Mouse (Mus musculus) MEL (cell line): Measurements from ENCODE around the gene Kcne2. TPM values are rescaled to one million over a fixed set of nuclear protein-coding genes. Genes with fewer than 3 reads are reported as not detected.
A peak's percentile ranks its signal among the peaks of the same experiment; 100 is the strongest.

ENCODE experiments used
- DNase-seq: peaks from one replicate; pipeline ENCODE4 v3.0.0; 2011; ENCODE audit warnings: low read depth, low spot score
- H3K27ac ChIP-seq: 2 replicates; pipeline ENCODE4 v1.5.1; 2012; ENCODE audit warnings: low read depth, mild to moderate bottlenecking, control low read depth, low read length, moderate library complexity; ENCODE audit not compliant: control insufficient read depth
- H3K27me3 ChIP-seq, 2 experiments: fragments of 150-350 bp in 1 of 2; sonication (generic) in 1 of 2; 2 replicates each; pipeline ENCODE4 v1.6.1; 2012; ENCODE audit warnings: low read length in 2 of 2, mild to moderate bottlenecking in 2 of 2, improper control_type of control experiment in 1 of 2, moderate library complexity in 1 of 2; ENCODE audit not compliant: insufficient read depth in 2 of 2, control insufficient read depth in 1 of 2
- H3K36me3 ChIP-seq, 2 experiments: 2 replicates each; pipeline ENCODE4 v1.6.1; 2012 to 2014; ENCODE audit warnings: low read length in 2 of 2, improper control_type of control experiment in 1 of 2, inconsistent platforms in 1 of 2, mild to moderate bottlenecking in 1 of 2; ENCODE audit not compliant: insufficient read depth in 2 of 2, control insufficient read depth in 1 of 2
- H3K4me1 ChIP-seq, 2 experiments: fragments of 150-350 bp in 1 of 2; sonication (generic) in 1 of 2; 2 replicates each; pipeline ENCODE4 v1.6.1; 2012; ENCODE audit warnings: low read length in 2 of 2, improper control_type of control experiment in 1 of 2, mild to moderate bottlenecking in 1 of 2; ENCODE audit not compliant: insufficient read depth in 2 of 2, control insufficient read depth in 1 of 2
- H3K4me3 ChIP-seq, 2 experiments: fragments of 150-350 bp in 1 of 2; sonication (generic) in 1 of 2; 2 replicates each; pipeline ENCODE4 v1.5.1; 2012; ENCODE audit warnings: low read depth in 2 of 2, low read length in 2 of 2, mild to moderate bottlenecking in 2 of 2, moderate library complexity in 2 of 2, control low read depth in 1 of 2, improper control_type of control experiment in 1 of 2; ENCODE audit not compliant: control insufficient read depth in 1 of 2, insufficient read depth in 1 of 2
- H3K79me2 ChIP-seq: 2 replicates; pipeline ENCODE4 v1.6.1; 2012; ENCODE audit warnings: mild to moderate bottlenecking, low read length, moderate library complexity; ENCODE audit not compliant: control insufficient read depth, poor library complexity, insufficient read depth
- H3K9ac ChIP-seq: 2 replicates; pipeline ENCODE4 v1.6.1; 2012; ENCODE audit warnings: low read depth, mild to moderate bottlenecking, control low read depth, low read length, moderate library complexity; ENCODE audit not compliant: control insufficient read depth, poor library complexity, severe bottlenecking
- H3K9me3 ChIP-seq: fragments of 150-350 bp; sonication (generic); replicated peaks from 2 replicates; pipeline ENCODE4 v1.6.1; 2012; ENCODE audit warnings: mild to moderate bottlenecking, low read length, improper control_type of control experiment, moderate library complexity; ENCODE audit not compliant: insufficient read depth
- BHLHE40 ChIP-seq: IDR thresholded peaks from 2 replicates; pipeline ENCODE4 v1.6.1; 2012; ENCODE audit warnings: low read depth, mild to moderate bottlenecking, inconsistent platforms, low read length, improper control_type of control experiment, borderline replicate concordance
- CHD2 ChIP-seq: IDR thresholded peaks from 2 replicates; pipeline ENCODE4 v1.6.1; 2011; ENCODE audit warnings: low read length, improper control_type of control experiment
- CTCF ChIP-seq, 3 experiments: IDR thresholded peaks in 2 of 3; conservative IDR thresholded peaks in 1 of 3; 2 replicates each; pipeline ENCODE4 v1.5.1; 2011 to 2012; ENCODE audit warnings: low read length in 3 of 3, low read depth in 2 of 3, mild to moderate bottlenecking in 2 of 3, improper control_type of control experiment in 1 of 3, inconsistent platforms in 1 of 3, mixed read lengths in 1 of 3, moderate library complexity in 1 of 3; ENCODE audit not compliant: control insufficient read depth in 1 of 3, insufficient read depth in 1 of 3, poor library complexity in 1 of 3, severe bottlenecking in 1 of 3
- E2F4 ChIP-seq: IDR thresholded peaks from 2 replicates; pipeline ENCODE4 v1.6.1; 2011; ENCODE audit warnings: low read depth, low read length, improper control_type of control experiment, borderline replicate concordance
- ELF1 ChIP-seq: IDR thresholded peaks from 2 replicates; pipeline ENCODE4 v1.6.1; 2014; ENCODE audit warnings: low read depth, mild to moderate bottlenecking, inconsistent platforms, low read length, improper control_type of control experiment, moderate library complexity
- EP300 ChIP-seq, 2 experiments: IDR thresholded peaks; 2 replicates each; pipeline ENCODE4 v1.6.1; 2011; ENCODE audit warnings: improper control_type of control experiment in 2 of 2, low read length in 2 of 2, low read depth in 1 of 2, mild to moderate bottlenecking in 1 of 2
- ETS1 ChIP-seq: IDR thresholded peaks from 2 replicates; pipeline ENCODE4 v1.6.1; 2012; ENCODE audit warnings: low read depth, mild to moderate bottlenecking, inconsistent platforms, low read length, improper control_type of control experiment, moderate library complexity
- GABPA ChIP-seq: IDR thresholded peaks from 2 replicates; pipeline ENCODE4 v1.6.1; 2012; ENCODE audit warnings: low read depth, mild to moderate bottlenecking, inconsistent platforms, low read length, improper control_type of control experiment, moderate library complexity
- GATA1 ChIP-seq: IDR thresholded peaks from 2 replicates; pipeline ENCODE4 v1.6.1; 2011; ENCODE audit warnings: low read depth, low read length, improper control_type of control experiment
- HCFC1 ChIP-seq: IDR thresholded peaks from 2 replicates; pipeline ENCODE4 v1.6.1; 2012; ENCODE audit warnings: low read depth, mild to moderate bottlenecking, inconsistent platforms, low read length, improper control_type of control experiment, moderate library complexity
- JUND ChIP-seq: IDR thresholded peaks from 2 replicates; pipeline ENCODE4 v1.6.1; 2011; ENCODE audit warnings: low read depth, mild to moderate bottlenecking, improper control_type of control experiment, low read length
- KAT2A ChIP-seq: conservative IDR thresholded peaks from 2 replicates; pipeline ENCODE4 v1.6.1; 2012; ENCODE audit warnings: low read depth, low read length, improper control_type of control experiment, inconsistent platforms
- MAFK ChIP-seq: IDR thresholded peaks from 2 replicates; pipeline ENCODE4 v1.6.1; 2011; ENCODE audit warnings: low read depth, mild to moderate bottlenecking, low read length, improper control_type of control experiment, borderline replicate concordance
- MAX ChIP-seq: IDR thresholded peaks from 2 replicates; pipeline ENCODE4 v1.6.1; 2011; ENCODE audit warnings: low read length, improper control_type of control experiment
- MYB ChIP-seq: IDR thresholded peaks from 2 replicates; pipeline ENCODE4 v1.6.1; 2011; ENCODE audit warnings: mild to moderate bottlenecking, low read depth, low read length, improper control_type of control experiment
- MYC ChIP-seq: IDR thresholded peaks from 2 replicates; pipeline ENCODE4 v1.6.1; 2011; ENCODE audit warnings: low read depth, mild to moderate bottlenecking, low read length, improper control_type of control experiment, moderate library complexity
- NELFE ChIP-seq: IDR thresholded peaks from 2 replicates; pipeline ENCODE4 v1.6.1; 2011; ENCODE audit warnings: low read depth, low read length, improper control_type of control experiment
- POLR2AphosphoS2 ChIP-seq: IDR thresholded peaks from 2 replicates; pipeline ENCODE4 v1.6.1; 2011; ENCODE audit warnings: low read length, improper control_type of control experiment
- POLR2AphosphoS5 ChIP-seq: IDR thresholded peaks from 2 replicates; pipeline ENCODE4 v1.6.1; 2012; ENCODE audit warnings: low read depth, borderline replicate concordance, mild to moderate bottlenecking, inconsistent platforms, low read length, moderate library complexity, mixed read lengths
- RAD21 ChIP-seq: IDR thresholded peaks from 2 replicates; pipeline ENCODE4 v1.6.1; 2011; ENCODE audit warnings: mild to moderate bottlenecking, low read depth, low read length, improper control_type of control experiment
- SIN3A ChIP-seq: IDR thresholded peaks from 2 replicates; pipeline ENCODE4 v1.6.1; 2012; ENCODE audit warnings: low read length, improper control_type of control experiment, inconsistent platforms
- SMC3 ChIP-seq: IDR thresholded peaks from 2 replicates; pipeline ENCODE4 v1.6.1; 2011; ENCODE audit warnings: low read depth, low read length, improper control_type of control experiment
- TAL1 ChIP-seq: IDR thresholded peaks from 2 replicates; pipeline ENCODE4 v1.6.1; 2012; ENCODE audit warnings: mild to moderate bottlenecking, inconsistent platforms, low read length, moderate library complexity, mixed read lengths
- TBP ChIP-seq: IDR thresholded peaks from 2 replicates; pipeline ENCODE4 v1.8.0; 2011; ENCODE audit warnings: low read depth, low read length, improper control_type of control experiment
- TCF12 ChIP-seq: IDR thresholded peaks from 2 replicates; pipeline ENCODE4 v1.6.1; 2014; ENCODE audit warnings: low read depth, mild to moderate bottlenecking, inconsistent platforms, low read length, improper control_type of control experiment, moderate library complexity
- USF1 ChIP-seq: IDR thresholded peaks from 2 replicates; pipeline ENCODE4 v1.6.1; 2014; ENCODE audit warnings: low read depth, mild to moderate bottlenecking, inconsistent platforms, low read length, improper control_type of control experiment, moderate library complexity
- USF2 ChIP-seq, 2 experiments: IDR thresholded peaks; 2 replicates each; pipeline ENCODE4 v1.6.1; 2011 to 2012; ENCODE audit warnings: improper control_type of control experiment in 2 of 2, low read length in 2 of 2, borderline replicate concordance in 1 of 2, inconsistent platforms in 1 of 2, low read depth in 1 of 2, mild to moderate bottlenecking in 1 of 2; ENCODE audit not compliant: insufficient read depth in 1 of 2
- ZC3H11A ChIP-seq: IDR thresholded peaks from 2 replicates; pipeline ENCODE4 v1.6.1; 2012; ENCODE audit warnings: low read depth, mild to moderate bottlenecking, inconsistent platforms, low read length, improper control_type of control experiment
- ZKSCAN1 ChIP-seq: IDR thresholded peaks from 2 replicates; pipeline ENCODE4 v1.6.1; 2012; ENCODE audit warnings: low read depth, mild to moderate bottlenecking, inconsistent platforms, low read length, improper control_type of control experiment, moderate library complexity
- ZMIZ1 ChIP-seq: IDR thresholded peaks from 2 replicates; pipeline ENCODE4 v1.6.1; 2012; ENCODE audit warnings: low read depth, mild to moderate bottlenecking, inconsistent platforms, low read length, improper control_type of control experiment, moderate library complexity
- ZNF384 ChIP-seq: IDR thresholded peaks from 2 replicates; pipeline ENCODE4 v1.6.1; 2012; ENCODE audit warnings: low read depth, mild to moderate bottlenecking, inconsistent platforms, low read length, improper control_type of control experiment
- polyA plus RNA-seq, 2 experiments: library from polyadenylated mRNA; stranded (reverse) in 1 of 2; unstranded in 1 of 2; fragments of >175 nt in 1 of 2; fragments of >200 nt in 1 of 2; gene quantifications; 2 replicates each; pipeline versions ENCODE4 v1.2.1 to v1.2.4; 2012; ENCODE audit warnings: low replicate concordance in 2 of 2, low read depth in 1 of 2; ENCODE audit not compliant: insufficient read length in 2 of 2, insufficient read depth in 1 of 2, missing spikeins in 1 of 2
- total RNA-seq: library from RNA; depleted of rRNA; stranded (reverse); fragments of 300-350 nt; gene quantifications from 2 replicates; pipeline ENCODE4 v1.2.3, GENCODE M21; 2012

Kcne2 gene
- total and polyA plus RNA-seq, 3 experiments, result 0.06 TPM; not detected in 2

- TF ChIP-seq E2F4, result no peak
- TF ChIP-seq KAT2A, result no peak
- TF ChIP-seq MYC, result 0 out of 2 replicates have a peak, but pooled peaks have one; percentile 32
- TF ChIP-seq MAFK, result no peak
- no peak for TF ChIP-seq TCF12
- TF ChIP-seq GATA1, result no peak
- no peak for TF ChIP-seq ZC3H11A
- TF ChIP-seq JUND, result no peak
- TF ChIP-seq POLR2AphosphoS2, result no peak
- TF ChIP-seq BHLHE40, result no peak
- TF ChIP-seq MAX, result no peak
- no peak for TF ChIP-seq ETS1
- TF ChIP-seq ELF1, result peak; percentile 39; the same call in 1 of the 2 replicates
- peak; percentile 78 for TF ChIP-seq ZNF384
- no peak for TF ChIP-seq GABPA
- peak; percentile 39 for TF ChIP-seq RAD21
- TF ChIP-seq USF2 (IDR thresholded peaks at IDR 0.05; ENCODE audit: borderline replicate concordance in 1 of 2, insufficient read depth in 1 of 2, low read depth in 1 of 2, low read length in 2 of 2), result no peak
- no peak for TF ChIP-seq EP300 (IDR thresholded peaks at IDR 0.05; ENCODE audit: low read depth in 1 of 2, low read length in 2 of 2)
- TF ChIP-seq MYB, result no peak
- TF ChIP-seq ZMIZ1, result no peak
- TF ChIP-seq CTCF (IDR thresholded peaks at IDR 0.05 in 2 of 3, conservative IDR thresholded peaks at IDR 0.05 in 1 of 3; ENCODE audit: control insufficient read depth in 1 of 3, insufficient read depth in 1 of 3, low read depth in 2 of 3, low read length in 3 of 3, poor library complexity in 1 of 3, severe bottlenecking in 1 of 3), result peak; percentile 82 to 93 (median 88)
- TF ChIP-seq TAL1, result no peak
- no peak for TF ChIP-seq NELFE
- no peak for TF ChIP-seq POLR2AphosphoS5
- peak; percentile 55 for TF ChIP-seq SMC3
- no peak for TF ChIP-seq CHD2
- TF ChIP-seq HCFC1, result no peak
- no peak for TF ChIP-seq TBP
- peak; percentile 59; the same call in 1 of the 2 replicates for TF ChIP-seq SIN3A
- no peak for TF ChIP-seq ZKSCAN1
- no peak for TF ChIP-seq USF1
- Histone ChIP-seq H3K9me3 (no peaks in the 10 kb centered on the region), H3K36me3 (peaks cover 0 to 2% of the 10 kb centered on the region in 2 experiments; a peak in 1 of 4 replicates), H3K4me1 (peaks cover 0 to 6% of the 10 kb centered on the region in 2 experiments; a peak in 1 of 4 replicates), H3K9ac (peak overlapping the region; percentile 69), H3K4me3 (peak overlapping the region; percentile 48 to 52), H3K79me2 (no peaks in the 10 kb centered on the region; the same call in 1 of the 2 replicates), H3K27ac (peak overlapping the region; percentile 38; the same call in 1 of the 2 replicates), H3K27me3 (peaks cover 0 to 3% of the 10 kb centered on the region in 2 experiments; a peak in 2 of 4 replicates)
- peak; percentile 89 for DNase-seq
Observed at GRCm38 (mm10) chr16:92319353-92320109, 27.3 kb downstream of the Kcne2 start.
